ENCODE assay signal across 9 mouse cellular contexts in the genomic region with DNA sequence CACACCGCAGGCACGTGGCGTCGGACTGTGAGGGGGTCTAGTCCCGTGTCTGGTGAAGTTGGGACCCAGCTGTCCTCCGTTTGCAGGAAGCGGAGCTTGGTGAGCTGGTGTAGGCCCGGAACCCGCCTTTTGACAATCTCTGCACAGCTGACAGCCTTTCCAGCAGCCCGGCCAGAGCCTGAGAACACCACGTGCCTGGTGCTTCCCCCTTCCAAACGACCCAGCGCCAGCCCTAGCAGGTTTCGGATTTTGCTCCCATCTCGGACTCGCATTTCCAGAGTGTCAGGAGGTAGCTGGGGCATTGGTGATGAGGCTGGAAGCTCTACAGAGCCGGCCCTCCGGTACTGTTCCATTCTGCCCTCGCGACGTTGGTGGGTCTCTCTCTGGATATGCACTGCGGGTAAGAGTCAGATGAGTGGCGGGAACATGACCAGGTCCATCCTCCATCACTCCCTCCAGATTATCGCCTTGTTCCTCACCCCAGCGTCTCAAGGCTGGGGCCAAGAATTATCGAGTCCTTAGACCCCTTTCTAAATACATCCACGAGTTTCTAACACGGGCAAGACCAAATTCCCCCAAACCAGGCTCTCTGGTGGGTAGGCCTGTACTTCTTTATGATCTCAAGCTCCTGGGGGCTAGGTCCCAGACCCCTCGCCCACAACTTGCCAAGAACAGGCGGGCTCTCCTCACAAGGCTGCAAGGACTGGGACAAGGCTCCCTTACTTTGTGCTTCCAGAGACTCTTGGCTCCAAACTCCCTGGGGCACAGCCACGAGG. TPM values are rescaled to one million over a fixed set of nuclear protein-coding genes. Genes with fewer than 3 reads are reported as not detected.
DNase-seq lines count a peak whose midpoint lies in the region; ATAC-seq and TF ChIP-seq lines count a peak whose summit lies in the region.
"Had no signal": no experiment of that assay in that cellular context is flagged by ENCODE, and none has a peak within 500 bp of the region (broad histone marks: within the 10 kb centered on the region; RNA-seq: fewer than 3 reads in every experiment).

No protein-coding gene starts in this region.

- peaks cover 26% of the 10 kb centered on the region for H3K36me3 ChIP-seq in midbrain, embryonic 12.5 days

- H3K9ac ChIP-seq in midbrain, embryonic 12.5 days (replicated peaks): peak overlapping the region; percentile 83

- no peaks in the 10 kb centered on the region for H3K27me3 ChIP-seq in midbrain, embryonic 12.5 days

- TF ChIP-seq CTCF in bone marrow, adult 2 months (IDR thresholded peaks at IDR 0.05; ENCODE audit: control insufficient read depth, insufficient read depth, low read length): no peak

- intact Hi-C loops in gastrocnemius, postnatal 36 days (cut with DNase I): loop anchor here (5.0 kb wide), 1 partner anchor 245 kb away; a partner anchor contains a TSS

- H3K9me3 ChIP-seq in midbrain, embryonic 12.5 days: no peaks in the 10 kb centered on the region

- peaks cover 3% of the 10 kb centered on the region; the same call in 1 of the 2 replicates for H3K4me1 ChIP-seq in bone marrow, adult 2 months (ENCODE audit: control insufficient read depth, insufficient read depth, low read length)
- H3K4me1 ChIP-seq in midbrain, embryonic 12.5 days: peaks cover 41% of the 10 kb centered on the region

- no peak for TF ChIP-seq POLR2A in bone marrow, adult 2 months (IDR thresholded peaks at IDR 0.05; ENCODE audit: borderline replicate concordance, control insufficient read depth, low read depth, low read length)

- peak overlapping the region; percentile 91 for H3K4me2 ChIP-seq in midbrain, embryonic 12.5 days (replicated peaks)

- peak; percentile 34 for DNase-seq in adrenal gland, postnatal 14 days
- DNase-seq in adrenal gland, postnatal 4 days (ENCODE audit: low spot score in 2 of 2): no peak
- DNase-seq in gastrocnemius, postnatal 36 days: peak; percentile 40
- peak; percentile 22 to 25 for DNase-seq in kidney, adult 8-10 months
- DNase-seq in B cell, adult 2 months: no peak
- no peak for DNase-seq in adrenal gland, adult 8-10 months

- ATAC-seq in midbrain, embryonic 12.5 days (ENCODE audit: low FRiP score, low read depth): no peak

- H3K4me3 ChIP-seq in bone marrow, adult 2 months (replicated peaks; ENCODE audit: control insufficient read depth, low read depth, low read length): peak overlapping the region; percentile 91
- peak overlapping the region; percentile 72 for H3K4me3 ChIP-seq in midbrain, embryonic 12.5 days

- 51% methylated on average over 31 of the region's 31 CpGs for WGBS in bone marrow, adult 2 months
- WGBS in midbrain, embryonic 12.5 days: 49% methylated on average over 31 of the region's 31 CpGs

- H3K27ac ChIP-seq in bone marrow, adult 2 months (ENCODE audit: control insufficient read depth, insufficient read depth, low read depth, low read length, poor library complexity): peak overlapping the region; percentile 59
- H3K27ac ChIP-seq in midbrain, embryonic 12.5 days (replicated peaks): peak overlapping the region; percentile 57; the same call in 1 of the 2 replicates

RNA-seq across cellular contexts. Expression of a gene that starts 0.7 kb away (rescaled TPM):
- total RNA-seq in adrenal gland, postnatal 14 days (2021): 30.1 and 34.1 TPM in 2 replicates
- total RNA-seq in adrenal gland, postnatal 4 days (2021): 10 to 100 TPM; 38.2 to 41.5 TPM
- 30.1 and 37.2 TPM in 2 replicates for polyA plus RNA-seq in bone marrow, adult 2 months (2011; ENCODE audit: insufficient read depth, insufficient read length, low replicate concordance, missing spikeins)
- total RNA-seq in gastrocnemius, postnatal 36 days (2021): 10 to 100 TPM; 46.8 to 50.0 TPM
- polyA plus RNA-seq in midbrain, embryonic 12.5 days (2016; fragmentation: Nextera tagmentation; extraction: Ambion mirVana): 68.7 and 69.3 TPM in 2 replicates
- total RNA-seq in adrenal gland, adult 8-10 months (2022): 10 to 100 TPM; 35.0 to 44.4 (median 41.8) TPM

RNA-seq across cellular contexts. Expression of a gene that starts 10.4 kb away (rescaled TPM):
- total RNA-seq in adrenal gland, postnatal 14 days (2021): 106 and 110 TPM in 2 replicates
- total RNA-seq in adrenal gland, postnatal 4 days (2021): 100 to 1,000 TPM in 1 of 2 experiments, 10 to 100 TPM in 1; 90.7 to 103 TPM
- polyA plus RNA-seq in bone marrow, adult 2 months (2011; ENCODE audit: insufficient read depth, insufficient read length, low replicate concordance, missing spikeins): 24.0 and 48.2 TPM in 2 replicates
- 10 to 100 TPM; 40.9 to 41.9 TPM for total RNA-seq in gastrocnemius, postnatal 36 days (2021)
- polyA plus RNA-seq in midbrain, embryonic 12.5 days (2016; fragmentation: Nextera tagmentation; extraction: Ambion mirVana): 184 and 185 TPM in 2 replicates
- total RNA-seq in adrenal gland, adult 8-10 months (2022): 100 to 1,000 TPM; 113 to 133 (median 119) TPM

RNA-seq across cellular contexts. Expression of a gene that starts 12.8 kb away (rescaled TPM):
- 56.9 and 60.2 TPM in 2 replicates for total RNA-seq in adrenal gland, postnatal 14 days (2021)
- total RNA-seq in adrenal gland, postnatal 4 days (2021): 10 to 100 TPM; 87.9 to 89.4 TPM
- polyA plus RNA-seq in bone marrow, adult 2 months (2011; ENCODE audit: insufficient read depth, insufficient read length, low replicate concordance, missing spikeins): 77.3 and 83.6 TPM in 2 replicates
- 10 to 100 TPM; 30.8 to 41.2 TPM for total RNA-seq in gastrocnemius, postnatal 36 days (2021)
- polyA plus RNA-seq in midbrain, embryonic 12.5 days (2016; fragmentation: Nextera tagmentation; extraction: Ambion mirVana): 63.1 and 76.5 TPM in 2 replicates
- 100 to 1,000 TPM in 2 of 4 experiments, 10 to 100 TPM in 2; 81.8 to 130 (median 112) TPM for total RNA-seq in adrenal gland, adult 8-10 months (2022)

RNA-seq across cellular contexts. Expression of a gene that starts 15.7 kb away (rescaled TPM):
- 61.2 and 63.2 TPM in 2 replicates for total RNA-seq in adrenal gland, postnatal 14 days (2021)
- total RNA-seq in adrenal gland, postnatal 4 days (2021): 10 to 100 TPM; 46.1 to 52.3 TPM
- polyA plus RNA-seq in bone marrow, adult 2 months (2011; ENCODE audit: insufficient read depth, insufficient read length, low replicate concordance, missing spikeins): not detected in 2 replicates
- total RNA-seq in gastrocnemius, postnatal 36 days (2021): 10 to 100 TPM; 24.8 to 31.1 TPM
- polyA plus RNA-seq in midbrain, embryonic 12.5 days (2016; fragmentation: Nextera tagmentation; extraction: Ambion mirVana): 35.0 and 43.5 TPM in 2 replicates
- 10 to 100 TPM; 41.4 to 50.9 (median 48.4) TPM for total RNA-seq in adrenal gland, adult 8-10 months (2022)

RNA-seq across cellular contexts. Expression of a gene that starts 18.3 kb away (rescaled TPM):
- total RNA-seq in adrenal gland, postnatal 14 days (2021): not detected in 2 replicates
- total RNA-seq in adrenal gland, postnatal 4 days (2021): not detected
- polyA plus RNA-seq in bone marrow, adult 2 months (2011; ENCODE audit: insufficient read depth, insufficient read length, low replicate concordance, missing spikeins): not detected in 2 replicates
- total RNA-seq in gastrocnemius, postnatal 36 days (2021): not detected
- polyA plus RNA-seq in midbrain, embryonic 12.5 days (2016; fragmentation: Nextera tagmentation; extraction: Ambion mirVana): 0.26 and 0.54 TPM in 2 replicates
- not detected for total RNA-seq in adrenal gland, adult 8-10 months (2022)
- total RNA-seq: gastrocnemius, postnatal 4 days had no signal

Comparison
In these comparisons a context has a peak if more than half of its experiments do, and no peak if none do; other contexts are left out.
1. DNase-seq: peak in adrenal gland, postnatal 14 days (single experiment), gastrocnemius, postnatal 36 days (2 of 2) and kidney, adult 8-10 months (2 of 2); none in adrenal gland, postnatal 4 days (0 of 2), B cell, adult 2 months (0 of 2) and adrenal gland, adult 8-10 months (single experiment).